In genomic region chr6:94647574-94648430, GRCm38 (mm10) we compare ENCODE assay signal across 9 mouse cellular contexts. TPM values are rescaled to one million over a fixed set of nuclear protein-coding genes. Genes with fewer than 3 reads are reported as not detected.
DNase-seq lines count a peak whose midpoint lies in the region; ATAC-seq and TF ChIP-seq lines count a peak whose summit lies in the region.
"Had no signal": no experiment of that assay in that cellular context is flagged by ENCODE, and none has a peak within 500 bp of the region (broad histone marks: within the 10 kb centered on the region; RNA-seq: fewer than 3 reads in every experiment).

No protein-coding gene starts in this region.

- H3K4me1 ChIP-seq in hindbrain, embryonic 13.5 days (replicated peaks), result peaks cover 70% of the 10 kb centered on the region
- peaks cover 90% of the 10 kb centered on the region for H3K4me1 ChIP-seq in limb, embryonic 10.5 days
- H3K4me1 ChIP-seq in midbrain, embryonic 11.5 days (ENCODE audit: control insufficient read depth, insufficient read depth, low read length), result peaks cover 24% of the 10 kb centered on the region

- 14% methylated on average over 10 of the region's 10 CpGs for WGBS in hindbrain, embryonic 13.5 days
- 5% methylated on average over 10 of the region's 10 CpGs for WGBS in limb, embryonic 10.5 days
- 15% methylated on average over 10 of the region's 10 CpGs for WGBS in midbrain, embryonic 11.5 days

- ATAC-seq in frontal cortex, adult (ENCODE audit: low TSS enrichment), result peak; percentile 45
- ATAC-seq in hindbrain, embryonic 13.5 days (ENCODE audit: low FRiP score), result peak; percentile 86
- peak; percentile 65 for ATAC-seq in midbrain, embryonic 11.5 days (ENCODE audit: low FRiP score)

- no peaks in the 10 kb centered on the region for H3K36me3 ChIP-seq in hindbrain, embryonic 13.5 days
- peaks cover 7% of the 10 kb centered on the region for H3K36me3 ChIP-seq in limb, embryonic 10.5 days
- H3K36me3 ChIP-seq in midbrain, embryonic 11.5 days (ENCODE audit: control insufficient read depth, insufficient read depth, low read length), result 0 out of 2 replicates have a peak, but pooled peaks cover 2% of the 10 kb centered on the region

- DNase-seq in frontal cortex, postnatal 25 days (ENCODE audit: low spot score in 2 of 2), result no peak
- peak; percentile 66 for DNase-seq in cerebellum, adult 9-11 months
- DNase-seq in gastrocnemius, adult 2 months, result peak; percentile 90
- peak; percentile 81 for DNase-seq in limb, embryonic 10.5 days (ENCODE audit: low spot score)
- DNase-seq in midbrain, embryonic 11.5 days (ENCODE audit: low spot score, missing footprints), result no peak
- peak; percentile 76 to 84 for DNase-seq in thymus, postnatal 10 days (ENCODE audit: low spot score in 2 of 2)

- H3K9me3 ChIP-seq in hindbrain, embryonic 13.5 days, result no peaks in the 10 kb centered on the region
- no peaks in the 10 kb centered on the region for H3K9me3 ChIP-seq in limb, embryonic 10.5 days (replicated peaks)
- H3K9me3 ChIP-seq in midbrain, embryonic 11.5 days (ENCODE audit: control insufficient read depth, low read length), result no peaks in the 10 kb centered on the region

- H3K27me3 ChIP-seq in hindbrain, embryonic 13.5 days, result no peaks in the 10 kb centered on the region
- H3K27me3 ChIP-seq in limb, embryonic 10.5 days (ENCODE audit: low read depth, poor library complexity, severe bottlenecking), result peaks cover 23% of the 10 kb centered on the region
- H3K27me3 ChIP-seq in midbrain, embryonic 11.5 days (ENCODE audit: control insufficient read depth, insufficient read depth, low read length), result no peaks in the 10 kb centered on the region
- H3K27me3 ChIP-seq: CH12.LX had no signal

- 0 out of 2 replicates have a peak overlapping the region, but pooled peaks have one; percentile 6 for H3K9ac ChIP-seq in hindbrain, embryonic 13.5 days
- H3K9ac ChIP-seq in midbrain, embryonic 11.5 days (ENCODE audit: low read length), result no peak overlapping the region; the same call in 1 of the 2 replicates

- intact Hi-C loops in gastrocnemius, adult 2 months (cut with DNase I), result no loop called here

- no peak for TF ChIP-seq CTCF in gastrocnemius, adult 2 months (IDR thresholded peaks at IDR 0.05)

- peak overlapping the region; percentile 90 for H3K27ac ChIP-seq in gastrocnemius, adult 2 months
- peak overlapping the region; percentile 58 for H3K27ac ChIP-seq in hindbrain, embryonic 13.5 days
- peak overlapping the region; percentile 80 for H3K27ac ChIP-seq in limb, embryonic 10.5 days
- peak overlapping the region; percentile 4; the same call in 1 of the 2 replicates for H3K27ac ChIP-seq in midbrain, embryonic 11.5 days (ENCODE audit: low read depth, low read length)

- H3K4me2 ChIP-seq in hindbrain, embryonic 13.5 days, result no peak overlapping the region
- H3K4me2 ChIP-seq in midbrain, embryonic 11.5 days, result no peak overlapping the region

- H3K4me3 ChIP-seq in gastrocnemius, adult 2 months, result peak overlapping the region; percentile 45
- no peak overlapping the region for H3K4me3 ChIP-seq in hindbrain, embryonic 13.5 days
- H3K4me3 ChIP-seq in limb, embryonic 10.5 days, result peak overlapping the region; percentile 25
- no peak overlapping the region for H3K4me3 ChIP-seq in midbrain, embryonic 11.5 days (ENCODE audit: low read depth, low read length)

RNA-seq across cellular contexts. Expression of gene Lrig1, which starts 52.2 kb away (rescaled TPM):
- 10 to 100 TPM; 38.9 to 57.9 TPM for total RNA-seq in gastrocnemius, adult 2 months (2021)
- polyA plus RNA-seq in hindbrain, embryonic 13.5 days (2015; fragmentation: Nextera tagmentation; extraction: Ambion mirVana), result 10.9 and 12.5 TPM in 2 replicates
- polyA plus RNA-seq in limb, embryonic 10.5 days (2016; fragmentation: Nextera tagmentation; extraction: Ambion mirVana), result 13.7 and 15.7 TPM in 2 replicates
- 15.9 and 17.4 TPM in 2 replicates for polyA plus RNA-seq in midbrain, embryonic 11.5 days (2014; fragmentation: Nextera tagmentation; extraction: Ambion mirVana)
- total RNA-seq: CH12.LX had no signal

Comparison
In these comparisons a context has a peak if more than half of its experiments do, and no peak if none do; other contexts are left out.
1. DNase-seq: peak in cerebellum, adult 9-11 months (single experiment), gastrocnemius, adult 2 months (single experiment), limb, embryonic 10.5 days (single experiment) and thymus, postnatal 10 days (2 of 2); none in frontal cortex, postnatal 25 days (0 of 2) and midbrain, embryonic 11.5 days (single experiment).
2. H3K27ac ChIP-seq: peak in every context shown above with its lines; median percentile 90 in gastrocnemius, adult 2 months; 80 in limb, embryonic 10.5 days; 58 in hindbrain, embryonic 13.5 days; 4 in midbrain, embryonic 11.5 days.
3. H3K4me3 ChIP-seq: peak in gastrocnemius, adult 2 months (single experiment) and limb, embryonic 10.5 days (single experiment); none in hindbrain, embryonic 13.5 days (single experiment) and midbrain, embryonic 11.5 days (single experiment).
4. Peak in every context shown above with its lines, with median percentiles within 50 percentile points of each other: ATAC-seq.